ENCODE assay signal across 8 mouse cellular contexts in the genomic region with DNA sequence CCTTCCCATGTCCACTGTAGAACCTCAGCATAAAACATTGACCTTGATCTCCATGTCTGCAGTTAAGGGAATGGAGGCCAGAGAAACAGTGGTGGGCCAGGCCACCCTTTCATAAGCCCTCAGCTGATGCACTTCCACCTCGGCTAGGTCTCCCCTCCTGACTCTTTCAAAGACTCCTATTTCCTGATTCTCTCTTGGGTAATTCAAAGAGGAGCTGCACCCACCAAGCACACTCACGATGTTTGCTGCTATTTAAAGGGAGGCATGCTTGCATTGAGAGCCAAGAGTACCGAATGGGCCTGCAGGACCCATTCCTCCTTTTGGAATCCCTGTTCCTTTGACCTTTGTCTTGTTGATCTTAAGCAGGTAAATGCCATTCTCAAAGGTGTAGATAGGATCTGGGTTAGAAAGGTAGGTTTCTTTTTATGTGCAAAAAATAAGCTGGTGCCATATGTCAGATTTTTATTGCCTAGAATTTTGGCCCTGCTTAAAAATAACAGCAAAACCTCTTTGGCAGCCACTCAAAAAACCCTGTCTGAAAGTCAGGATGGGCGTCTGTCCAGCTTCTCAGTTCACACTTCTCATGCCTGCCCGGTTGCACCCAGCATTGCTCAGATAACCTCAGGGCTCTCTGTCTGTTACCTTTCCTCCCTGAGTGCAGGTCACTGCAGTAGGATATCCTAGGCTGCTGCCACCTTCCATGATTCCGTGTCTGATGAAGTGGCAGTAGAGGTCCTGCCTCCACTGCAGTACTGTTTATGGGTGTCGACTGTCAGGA.
DNase-seq lines count a peak whose midpoint lies in the region; TF ChIP-seq lines count a peak whose summit lies in the region.

No protein-coding gene starts in this region.

- no peaks in the 10 kb centered on the region for H3K9me3 ChIP-seq in hindbrain, embryonic 10.5 days
- H3K9me3 ChIP-seq in forebrain, embryonic 10.5 days, result no peaks in the 10 kb centered on the region

- H3K4me1 ChIP-seq in brown adipose tissue, adult 24 weeks (ENCODE audit: control insufficient read depth, insufficient read depth, insufficient read length, low read length), result peaks cover 19% of the 10 kb centered on the region
- H3K4me1 ChIP-seq in hindbrain, embryonic 10.5 days (replicated peaks), result 0 out of 2 replicates have a peak, but pooled peaks cover 3% of the 10 kb centered on the region
- no peaks in the 10 kb centered on the region for H3K4me1 ChIP-seq in forebrain, embryonic 10.5 days

- WGBS in hindbrain, embryonic 10.5 days, result 84% methylated on average over 7 of the region's 7 CpGs
- WGBS in forebrain, embryonic 10.5 days, result 81% methylated on average over 7 of the region's 7 CpGs

- H3K27ac ChIP-seq in left cerebral cortex, adult 2 months, result peak overlapping the region; percentile 82
- 0 out of 2 replicates have a peak overlapping the region, but pooled peaks have one; percentile 7 for H3K27ac ChIP-seq in brown adipose tissue, adult 24 weeks (replicated peaks; ENCODE audit: low read depth, low read length)
- H3K27ac ChIP-seq in hindbrain, embryonic 10.5 days, result no peak overlapping the region
- H3K27ac ChIP-seq in forebrain, embryonic 10.5 days, result no peak overlapping the region

- H3K27me3 ChIP-seq in hindbrain, embryonic 10.5 days (ENCODE audit: insufficient read depth, poor library complexity, severe bottlenecking), result no peaks in the 10 kb centered on the region
- H3K27me3 ChIP-seq in forebrain, embryonic 10.5 days (ENCODE audit: poor library complexity, severe bottlenecking), result no peaks in the 10 kb centered on the region

- intact Hi-C loops in left cerebral cortex, adult 2 months (cut with DNase I), result no loop called here

- no peak overlapping the region for H3K4me3 ChIP-seq in left cerebral cortex, adult 2 months
- H3K4me3 ChIP-seq in brown adipose tissue, adult 24 weeks (ENCODE audit: insufficient read depth, low read depth, low read length), result no peak overlapping the region
- no peak overlapping the region for H3K4me3 ChIP-seq in hindbrain, embryonic 10.5 days
- H3K4me3 ChIP-seq in forebrain, embryonic 10.5 days, result no peak overlapping the region

- no peak for DNase-seq in left cerebral cortex, adult 2 months (ENCODE audit: extremely low spot score in 1 of 2, low spot score in 2 of 2)
- DNase-seq in left cerebral cortex, adult 11 months (ENCODE audit: low spot score), result no peak
- peak; percentile 24 for DNase-seq in gastrocnemius, postnatal 10 days
- peak; percentile 46 to 57 for DNase-seq in kidney, postnatal 25 days
- no peak for DNase-seq in hindbrain, embryonic 10.5 days (ENCODE audit: low spot score)
- DNase-seq in forebrain, embryonic 10.5 days (ENCODE audit: extremely low spot score, low spot score), result no peak
- no peak for DNase-seq in natural killer cell, adult 2 months (ENCODE audit: low spot score in 2 of 2)

- H3K36me3 ChIP-seq in hindbrain, embryonic 10.5 days, result 0 out of 2 replicates have a peak, but pooled peaks cover 2% of the 10 kb centered on the region
- no peaks in the 10 kb centered on the region for H3K36me3 ChIP-seq in forebrain, embryonic 10.5 days (replicated peaks)

- no peak for TF ChIP-seq CTCF in left cerebral cortex, adult 2 months (IDR thresholded peaks at IDR 0.05)

Comparison
In these comparisons a context has a peak if more than half of its experiments do, and no peak if none do; other contexts are left out.
1. DNase-seq: peak in gastrocnemius, postnatal 10 days (single experiment) and kidney, postnatal 25 days (2 of 2); none in left cerebral cortex, adult 2 months (0 of 2), left cerebral cortex, adult 11 months (single experiment), hindbrain, embryonic 10.5 days (single experiment), forebrain, embryonic 10.5 days (single experiment) and natural killer cell, adult 2 months (0 of 2).
2. H3K27ac ChIP-seq: peak in left cerebral cortex, adult 2 months (single experiment) and brown adipose tissue, adult 24 weeks (single experiment); none in hindbrain, embryonic 10.5 days (single experiment) and forebrain, embryonic 10.5 days (single experiment).